Mouse (Mus musculus) erythroblast, embryonic 14.5 days (primary cell): ENCODE data around the gene Cd9.

Experiments
- GATA1 ChIP-seq: IDR thresholded peaks from 2 replicates; pipeline ENCODE4 v1.6.1; 2012; ENCODE audit warnings: low read length, inconsistent platforms, mixed read lengths
- TAL1 ChIP-seq: IDR thresholded peaks from 3 replicates; pipeline ENCODE4 v1.6.1; 2012; ENCODE audit warnings: low read length, inconsistent platforms, mixed read lengths

DNA sequence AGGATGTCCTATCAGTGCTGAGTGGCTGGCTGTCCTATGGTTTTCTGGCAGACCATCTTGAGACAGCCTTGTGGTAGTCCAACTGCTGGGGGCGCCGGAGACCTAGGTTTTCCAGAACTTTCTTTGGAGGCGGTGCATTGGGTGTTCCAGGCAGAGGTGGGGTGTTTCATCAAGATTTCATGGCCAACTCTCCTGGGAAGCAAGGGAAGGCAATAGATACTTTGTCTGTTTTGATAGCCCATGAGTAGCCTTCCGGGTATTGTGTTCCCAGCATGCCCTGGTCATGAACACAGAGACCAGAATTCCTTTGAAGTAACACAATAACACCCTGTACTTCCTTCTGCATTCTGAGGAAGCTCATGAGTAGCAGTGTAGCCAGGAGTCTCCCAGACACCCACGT lies 34.9 kb upstream of the Cd9 start:
- TF ChIP-seq GATA1, result no peak
- no peak for TF ChIP-seq TAL1
